Comparison of ENCODE assay signal across 9 mouse cellular contexts in genomic region chr19:24606390-24606976, GRCm38 (mm10). TPM values are rescaled to one million over a fixed set of nuclear protein-coding genes. Genes with fewer than 3 reads are reported as not detected.
DNase-seq lines count a peak whose midpoint lies in the region; ATAC-seq and TF ChIP-seq lines count a peak whose summit lies in the region.
"Had no signal": no experiment of that assay in that cellular context is flagged by ENCODE, and none has a peak within 500 bp of the region (broad histone marks: within the 10 kb centered on the region; RNA-seq: fewer than 3 reads in every experiment).

No protein-coding gene starts in this region.

- TF ChIP-seq CTCF in kidney, postnatal 0 days (IDR thresholded peaks at IDR 0.05; ENCODE audit: low read depth) = peak; percentile 74

- no peak overlapping the region for H3K27ac ChIP-seq in kidney, postnatal 0 days
- H3K27ac ChIP-seq: embryonic facial prominence, embryonic 13.5 days had no signal

- no peaks in the 10 kb centered on the region for H3K9me3 ChIP-seq in kidney, postnatal 0 days (replicated peaks; ENCODE audit: low read length)
- H3K9me3 ChIP-seq: embryonic facial prominence, embryonic 13.5 days had no signal

- H3K27me3 ChIP-seq in kidney, postnatal 0 days (ENCODE audit: insufficient read depth, low read length) = no peaks in the 10 kb centered on the region; the same call in 1 of the 2 replicates
- H3K27me3 ChIP-seq: embryonic facial prominence, embryonic 13.5 days had no signal

- no peak overlapping the region for H3K4me3 ChIP-seq in kidney, postnatal 0 days (replicated peaks; ENCODE audit: low read depth, low read length)
- H3K4me3 ChIP-seq: embryonic facial prominence, embryonic 13.5 days had no signal

- H3K4me1 ChIP-seq in kidney, postnatal 0 days (replicated peaks; ENCODE audit: insufficient read depth, low read length) = no peaks in the 10 kb centered on the region
- H3K4me1 ChIP-seq: embryonic facial prominence, embryonic 13.5 days had no signal

- DNase-seq in kidney, postnatal 0 days (ENCODE audit: low spot score) = peak; percentile 36
- no peak for DNase-seq in kidney, postnatal 14 days
- DNase-seq in adrenal gland, postnatal 36 days = peak; percentile 20 to 44
- DNase-seq in embryo, embryonic 9.5 days (ENCODE audit: extremely low spot score) = peak; percentile 6
- peak; percentile 6 for DNase-seq in naive thymus-derived CD4-positive, alpha-beta T cell, adult 2 months (ENCODE audit: low read depth)
- no peak for DNase-seq in ovary, postnatal 10 days (ENCODE audit: low spot score)
- no peak for DNase-seq in testis, postnatal 14 days (ENCODE audit: low spot score)
- DNase-seq in right cerebral cortex, adult 2 months (ENCODE audit: low spot score in 2 of 2) = no peak

- H3K9ac ChIP-seq in kidney, postnatal 0 days (ENCODE audit: low read depth, low read length) = no peak overlapping the region
- H3K9ac ChIP-seq: embryonic facial prominence, embryonic 13.5 days had no signal

- ATAC-seq in kidney, postnatal 0 days (replicated peaks; ENCODE audit: low FRiP score, low read depth) = no peak

- no peak overlapping the region for H3K4me2 ChIP-seq in kidney, postnatal 0 days (ENCODE audit: low read length)
- H3K4me2 ChIP-seq: embryonic facial prominence, embryonic 13.5 days had no signal

- H3K36me3 ChIP-seq in kidney, postnatal 0 days (ENCODE audit: insufficient read depth, low read length) = no peaks in the 10 kb centered on the region
- H3K36me3 ChIP-seq: embryonic facial prominence, embryonic 13.5 days had no signal

- WGBS in kidney, postnatal 0 days = 75% methylated on average over 5 of the region's 5 CpGs

RNA-seq across cellular contexts. Expression of gene Pip5k1b, which starts 50.8 kb away (rescaled TPM):
- 2.6 and 3.6 TPM in 2 replicates for polyA plus RNA-seq in kidney, postnatal 0 days (2015; fragmentation: Nextera tagmentation; extraction: Ambion mirVana)
- 10 to 100 TPM; 18.7 to 20.1 TPM for total RNA-seq in adrenal gland, postnatal 36 days (2021)

Comparison
In these comparisons a context has a peak if more than half of its experiments do, and no peak if none do; other contexts are left out.
1. DNase-seq: peak in kidney, postnatal 0 days (single experiment), adrenal gland, postnatal 36 days (2 of 2), embryo, embryonic 9.5 days (single experiment) and naive thymus-derived CD4-positive, alpha-beta T cell, adult 2 months (single experiment); none in kidney, postnatal 14 days (single experiment), ovary, postnatal 10 days (single experiment), testis, postnatal 14 days (single experiment) and right cerebral cortex, adult 2 months (0 of 2).